Mouse (Mus musculus): ENCODE measurements around the gene Olfr606. TPM values are rescaled to one million over a fixed set of nuclear protein-coding genes. Genes with fewer than 3 reads are reported as not detected.
"Not testable (repeated sequence)": the region's sequence is repeated elsewhere in the genome, so short reads cannot be mapped to it uniquely, and the experiment has no call there.

Olfr606 gene
- not detected in 2 replicates for polyA plus RNA-seq (2012; ENCODE audit: insufficient read depth, insufficient read length, missing spikeins)

- TF ChIP-seq POLR2A (IDR thresholded peaks at IDR 0.05; ENCODE audit: borderline replicate concordance, low read depth, low read length) (no peak), CTCF (IDR thresholded peaks at IDR 0.05; ENCODE audit: low read depth, low read length) (no peak)
- Histone ChIP-seq H3K27ac (ENCODE audit: insufficient read depth, low read depth, low read length) (no peak within 1 kb of the TSS), H3K4me1 (ENCODE audit: control insufficient read depth, insufficient read depth, low read length) (no peaks in the 10 kb centered on the region), H3K4me3 (ENCODE audit: insufficient read depth, low read length) (no peak within 1 kb of the TSS)
These were observed at the start of gene Olfr606 for GRCm38 (mm10) chr7:103448746-103449145. Gene Olfr606, plus strand, starts transcription at chr7:103449046.

DNA sequence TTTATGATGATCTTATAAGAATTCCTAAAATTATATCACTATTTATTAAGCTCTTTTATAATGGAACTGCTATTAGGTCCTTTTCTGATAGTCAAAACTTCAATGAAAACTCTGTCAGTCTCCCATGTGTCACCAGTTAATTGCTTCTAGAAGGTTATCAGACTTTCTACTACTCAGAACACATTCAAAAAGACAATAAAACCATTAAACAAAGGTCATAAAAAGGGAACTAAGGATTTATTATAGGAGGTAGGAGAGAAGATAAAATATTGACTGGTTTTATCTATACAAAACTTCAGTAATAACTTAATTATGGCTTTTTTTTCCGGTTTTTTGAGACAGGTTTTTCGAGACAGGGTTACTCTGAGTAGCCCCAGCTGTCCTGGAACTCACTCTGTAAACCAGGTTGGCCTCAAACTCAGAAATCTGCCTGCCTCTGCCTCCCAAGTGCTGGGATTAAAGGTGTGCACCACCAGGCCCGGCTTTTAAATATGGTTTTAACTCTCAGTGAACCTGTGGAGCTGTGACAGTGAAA is 42.3 kb upstream of the Olfr606 start:
- H3K4me3 ChIP-seq (ENCODE audit: insufficient read depth, low read length); H3K27ac ChIP-seq (ENCODE audit: insufficient read depth, low read depth, low read length); H3K4me1 ChIP-seq (ENCODE audit: control insufficient read depth, insufficient read depth, low read length): not testable (repeated sequence)

DNA sequence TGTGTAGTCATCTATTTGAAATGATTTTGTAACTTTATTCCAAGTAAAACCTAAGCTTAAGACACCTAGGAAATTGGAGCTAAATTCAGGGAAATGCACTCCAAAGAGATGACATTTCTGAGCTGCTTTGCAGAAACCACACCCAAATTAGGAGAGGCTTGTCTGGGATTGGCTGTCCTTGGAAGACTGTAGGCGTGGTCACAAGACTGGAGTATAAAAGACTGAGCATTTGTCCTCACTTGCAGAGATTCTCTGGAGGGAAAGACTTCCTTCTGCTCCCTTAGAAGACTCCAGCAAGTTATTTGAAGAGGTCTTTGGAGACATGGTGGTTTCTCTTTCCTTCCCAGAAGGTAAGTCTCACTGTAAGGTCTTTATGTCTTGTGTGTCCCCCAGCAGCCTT is 34.1 kb upstream of the Olfr606 start, which contains the start of gene Usp17lc:
Usp17lc (plus strand) TSS at position 301 of the 400 bp plus-strand sequence.
- H3K4me3 ChIP-seq (ENCODE audit: insufficient read depth, low read length); H3K4me1 ChIP-seq (ENCODE audit: control insufficient read depth, insufficient read depth, low read length): not testable (repeated sequence)

GRCm38 (mm10) chr7:103445339-103445738 is 3.5 kb upstream of the Olfr606 start, which contains the start of gene Olfr605:
Gene Olfr605, minus strand, starts transcription at chr7:103445439.
- H3K4me1 ChIP-seq (ENCODE audit: control insufficient read depth, insufficient read depth, low read length): no peaks in the 10 kb centered on the region
- H3K27ac ChIP-seq (ENCODE audit: insufficient read depth, low read depth, low read length): no peak within 1 kb of the TSS
- H3K4me3 ChIP-seq (ENCODE audit: insufficient read depth, low read length): no peak within 1 kb of the TSS
- TF ChIP-seq POLR2A (IDR thresholded peaks at IDR 0.05; ENCODE audit: borderline replicate concordance, low read depth, low read length): no peak
- no peak for TF ChIP-seq CTCF (IDR thresholded peaks at IDR 0.05; ENCODE audit: low read depth, low read length)

More for the DNA sequence above, 34.1 kb upstream of the Olfr606 start, which contains the start of gene Usp17lc:
- not testable (repeated sequence) for H3K27ac ChIP-seq (ENCODE audit: insufficient read depth, low read depth, low read length)

GRCm38 (mm10) chr7:103460590-103460989 is 11.7 kb downstream of the Olfr606 start:
- no peak overlapping the region for H3K27ac ChIP-seq (ENCODE audit: insufficient read depth, low read depth, low read length)
- no peaks in the 10 kb centered on the region for H3K4me1 ChIP-seq (ENCODE audit: control insufficient read depth, insufficient read depth, low read length)
- TF ChIP-seq CTCF (IDR thresholded peaks at IDR 0.05; ENCODE audit: low read depth, low read length) (no peak), POLR2A (IDR thresholded peaks at IDR 0.05; ENCODE audit: borderline replicate concordance, low read depth, low read length) (no peak)
- H3K4me3 ChIP-seq (ENCODE audit: insufficient read depth, low read length): no peak overlapping the region

DNA sequence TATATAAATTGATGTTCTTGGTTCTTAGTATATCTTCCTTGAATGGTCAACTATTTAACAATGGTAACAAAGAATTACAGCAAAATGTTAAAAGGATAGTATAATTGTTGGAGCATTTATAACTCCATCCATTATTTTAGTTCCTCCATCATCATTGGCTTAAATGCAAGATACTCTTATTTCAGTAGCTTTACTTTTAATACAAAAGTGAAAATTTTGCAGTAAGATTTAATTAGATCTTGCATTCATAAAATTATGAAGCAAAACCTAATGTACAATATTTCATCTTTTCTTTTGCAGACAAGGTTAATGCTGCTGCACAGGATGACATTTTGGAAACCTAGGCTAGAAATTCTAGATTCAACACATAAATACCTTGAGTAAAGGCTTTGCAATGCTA is 20.7 kb downstream of the Olfr606 start, which contains the start of gene Olfr608:
Olfr608 (plus strand) TSS at position 301 of the 400 bp plus-strand sequence.
- TF ChIP-seq CTCF (IDR thresholded peaks at IDR 0.05; ENCODE audit: low read depth, low read length) (no peak), POLR2A (IDR thresholded peaks at IDR 0.05; ENCODE audit: borderline replicate concordance, low read depth, low read length) (no peak)
- H3K27ac ChIP-seq (ENCODE audit: insufficient read depth, low read depth, low read length): no peak within 1 kb of the TSS
- no peaks in the 10 kb centered on the region for H3K4me1 ChIP-seq (ENCODE audit: control insufficient read depth, insufficient read depth, low read length)
- no peak within 1 kb of the TSS for H3K4me3 ChIP-seq (ENCODE audit: insufficient read depth, low read length)

- not testable (repeated sequence) for H3K4me1 ChIP-seq (ENCODE audit: control insufficient read depth, insufficient read depth, low read length); H3K27ac ChIP-seq (ENCODE audit: insufficient read depth, low read depth, low read length); H3K4me3 ChIP-seq (ENCODE audit: insufficient read depth, low read length)
These were observed 28.3 kb downstream of the Olfr606 start for GRCm38 (mm10) chr7:103477106-103477505.

GRCm38 (mm10) chr7:103497962-103498361 is 49.1 kb downstream of the Olfr606 start, which contains the start of gene Olfr609:
Gene Olfr609, minus strand, starts transcription at chr7:103498062.
- Histone ChIP-seq H3K4me3 (ENCODE audit: insufficient read depth, low read length) (no peak within 1 kb of the TSS), H3K27ac (ENCODE audit: insufficient read depth, low read depth, low read length) (no peak within 1 kb of the TSS), H3K4me1 (ENCODE audit: control insufficient read depth, insufficient read depth, low read length) (no peaks in the 10 kb centered on the region)
- TF ChIP-seq CTCF (IDR thresholded peaks at IDR 0.05; ENCODE audit: low read depth, low read length) (no peak), POLR2A (IDR thresholded peaks at IDR 0.05; ENCODE audit: borderline replicate concordance, low read depth, low read length) (no peak)

Other genes with a start within 250 kb of the Olfr606 start
- gene Olfr593, start 237.2 kb upstream of the Olfr606 start, polyA plus RNA-seq (2012; ENCODE audit: insufficient read depth, insufficient read length, missing spikeins): not detected in 2 replicates
- not detected in 2 replicates for gene Olfr594, start 232.1 kb upstream of the Olfr606 start, polyA plus RNA-seq (2012; ENCODE audit: insufficient read depth, insufficient read length, missing spikeins)
- gene Usp17ld, start 196.5 kb upstream of the Olfr606 start, polyA plus RNA-seq (2012; ENCODE audit: insufficient read depth, insufficient read length, missing spikeins): not detected in 2 replicates
- not detected in 2 replicates for gene Olfr596, start 143.4 kb upstream of the Olfr606 start, polyA plus RNA-seq (2012; ENCODE audit: insufficient read depth, insufficient read length, missing spikeins)
- gene Olfr597, start 132.7 kb upstream of the Olfr606 start, polyA plus RNA-seq (2012; ENCODE audit: insufficient read depth, insufficient read length, missing spikeins): 0.29 TPM in 1 of 2 replicates, not detected in the other
- not detected in 2 replicates for gene Olfr598, start 125.5 kb upstream of the Olfr606 start, polyA plus RNA-seq (2012; ENCODE audit: insufficient read depth, insufficient read length, missing spikeins)
- not detected in 2 replicates for gene Olfr599, start 113.1 kb upstream of the Olfr606 start, polyA plus RNA-seq (2012; ENCODE audit: insufficient read depth, insufficient read length, missing spikeins)
- not detected in 2 replicates for gene Olfr600, start 99.4 kb upstream of the Olfr606 start, polyA plus RNA-seq (2012; ENCODE audit: insufficient read depth, insufficient read length, missing spikeins)
- not detected in 2 replicates for gene Olfr601, start 86.4 kb upstream of the Olfr606 start, polyA plus RNA-seq (2012; ENCODE audit: insufficient read depth, insufficient read length, missing spikeins)
- gene Olfr603, start 62.9 kb upstream of the Olfr606 start, polyA plus RNA-seq (2012; ENCODE audit: insufficient read depth, insufficient read length, missing spikeins): not detected in 2 replicates
- gene Usp17lc, start 34.0 kb upstream of the Olfr606 start, polyA plus RNA-seq (2012; ENCODE audit: insufficient read depth, insufficient read length, missing spikeins): not detected in 2 replicates
- gene Olfr605, start 3.6 kb upstream of the Olfr606 start, polyA plus RNA-seq (2012; ENCODE audit: insufficient read depth, insufficient read length, missing spikeins): not detected in 2 replicates
- gene Olfr607, start 15.1 kb downstream of the Olfr606 start, polyA plus RNA-seq (2012; ENCODE audit: insufficient read depth, insufficient read length, missing spikeins): not detected in 2 replicates
- gene Olfr608, start 20.8 kb downstream of the Olfr606 start, polyA plus RNA-seq (2012; ENCODE audit: insufficient read depth, insufficient read length, missing spikeins): not detected in 2 replicates
- gene Olfr609, start 49.0 kb downstream of the Olfr606 start, polyA plus RNA-seq (2012; ENCODE audit: insufficient read depth, insufficient read length, missing spikeins): not detected in 2 replicates
- gene Olfr610, start 63.1 kb downstream of the Olfr606 start, polyA plus RNA-seq (2012; ENCODE audit: insufficient read depth, insufficient read length, missing spikeins): not detected in 2 replicates
- gene Olfr611, start 71.8 kb downstream of the Olfr606 start, polyA plus RNA-seq (2012; ENCODE audit: insufficient read depth, insufficient read length, missing spikeins): not detected in 2 replicates
- gene Olfr612, start 93.7 kb downstream of the Olfr606 start, polyA plus RNA-seq (2012; ENCODE audit: insufficient read depth, insufficient read length, missing spikeins): not detected in 2 replicates
- not detected in 2 replicates for gene Olfr613, start 99.0 kb downstream of the Olfr606 start, polyA plus RNA-seq (2012; ENCODE audit: insufficient read depth, insufficient read length, missing spikeins)
- gene Olfr615, start 107.0 kb downstream of the Olfr606 start, polyA plus RNA-seq (2012; ENCODE audit: insufficient read depth, insufficient read length, missing spikeins): not detected in 2 replicates
- gene Olfr616, start 120.1 kb downstream of the Olfr606 start, polyA plus RNA-seq (2012; ENCODE audit: insufficient read depth, insufficient read length, missing spikeins): not detected in 2 replicates
- not detected in 2 replicates for gene Olfr617, start 124.0 kb downstream of the Olfr606 start, polyA plus RNA-seq (2012; ENCODE audit: insufficient read depth, insufficient read length, missing spikeins)
- gene Olfr618, start 141.1 kb downstream of the Olfr606 start, polyA plus RNA-seq (2012; ENCODE audit: insufficient read depth, insufficient read length, missing spikeins): not detected in 2 replicates
- not detected in 2 replicates for gene Olfr619, start 151.5 kb downstream of the Olfr606 start, polyA plus RNA-seq (2012; ENCODE audit: insufficient read depth, insufficient read length, missing spikeins)
- 0.19 and 0.27 TPM in 2 replicates for gene Olfr620, start 163.5 kb downstream of the Olfr606 start, polyA plus RNA-seq (2012; ENCODE audit: insufficient read depth, insufficient read length, missing spikeins)
- not detected in 2 replicates for gene Olfr622, start 193.7 kb downstream of the Olfr606 start, polyA plus RNA-seq (2012; ENCODE audit: insufficient read depth, insufficient read length, missing spikeins)
- gene Olfr623, start 214.7 kb downstream of the Olfr606 start, polyA plus RNA-seq (2012; ENCODE audit: insufficient read depth, insufficient read length, missing spikeins): not detected in 2 replicates
- not detected in 2 replicates for gene Olfr624, start 222.1 kb downstream of the Olfr606 start, polyA plus RNA-seq (2012; ENCODE audit: insufficient read depth, insufficient read length, missing spikeins)
- gene Olfr625-ps1, start 233.7 kb downstream of the Olfr606 start, polyA plus RNA-seq (2012; ENCODE audit: insufficient read depth, insufficient read length, missing spikeins): not detected in 2 replicates